Mouse (Mus musculus) C2C12 (cell line): Measurements from ENCODE around the gene Zswim5. TPM values are rescaled to one million over a fixed set of nuclear protein-coding genes. Genes with fewer than 3 reads are reported as not detected.
A peak's percentile ranks its signal among the peaks of the same experiment; 100 is the strongest.

Experiments
- H3K27me3 ChIP-seq: one replicate; pipeline ENCODE4 v1.6.1; 2011; ENCODE audit not compliant: control insufficient read depth, insufficient read depth, insufficient read length
- H3K36me3 ChIP-seq: one replicate; pipeline ENCODE4 v1.6.1; 2011; ENCODE audit not compliant: control insufficient read depth, insufficient read depth
- H3K4me3 ChIP-seq: one replicate; pipeline ENCODE4 v1.5.1; 2011; ENCODE audit warnings: mild to moderate bottlenecking, control low read depth; ENCODE audit not compliant: poor library complexity, insufficient read depth, severe bottlenecking
- H3K79me2 ChIP-seq: one replicate; pipeline ENCODE4 v1.6.1; 2011; ENCODE audit not compliant: control insufficient read depth, insufficient read depth
- H3K79me3 ChIP-seq: one replicate; pipeline ENCODE4 v1.6.1; 2011; ENCODE audit warnings: low read depth, control low read depth
- H3ac ChIP-seq: one replicate; pipeline ENCODE3; 2011; ENCODE audit warnings: low read depth; ENCODE audit not compliant: control insufficient read depth, insufficient read length
- CEBPB ChIP-seq: IDR thresholded peaks from one replicate; pipeline ENCODE4 v1.6.1; 2011; ENCODE audit warnings: low read depth, mild to moderate bottlenecking, control low read depth, moderate library complexity
- CTCF ChIP-seq: IDR thresholded peaks from one replicate; pipeline ENCODE4 v1.5.1; 2011; ENCODE audit not compliant: control insufficient read depth, insufficient read depth, insufficient read length
- FOSL1 ChIP-seq: IDR thresholded peaks from one replicate; pipeline ENCODE4 v1.8.0; 2011; ENCODE audit warnings: mild to moderate bottlenecking, low read length; ENCODE audit not compliant: poor library complexity, insufficient read depth, severe bottlenecking
- MAX ChIP-seq: IDR thresholded peaks from one replicate; pipeline ENCODE4 v1.6.1; 2011; ENCODE audit warnings: mild to moderate bottlenecking, control low read depth
- MYOD1 ChIP-seq: IDR thresholded peaks from one replicate; pipeline ENCODE4 v1.6.1; 2011; ENCODE audit warnings: low read depth; ENCODE audit not compliant: control insufficient read depth, insufficient read length
- MYOG ChIP-seq: IDR thresholded peaks from one replicate; pipeline ENCODE4 v1.6.1; 2011; ENCODE audit not compliant: control insufficient read depth, insufficient read length; ENCODE audit errors: extremely low read depth
- USF1 ChIP-seq: IDR thresholded peaks from one replicate; pipeline ENCODE4 v1.6.1; 2011; ENCODE audit warnings: low read depth, mild to moderate bottlenecking, control low read depth, moderate library complexity
- polyA plus RNA-seq: library from polyadenylated mRNA; unstranded; fragments of >200 nt; fragmentation: generic; extraction: Trizol; gene quantifications from one replicate; pipeline ENCODE4 v1.2.1, GENCODE M21; 2012; ENCODE audit warnings: missing spikeins

The Zswim5 gene
- polyA plus RNA-seq, 1 experiment, result 0.01 TPM

DNA sequence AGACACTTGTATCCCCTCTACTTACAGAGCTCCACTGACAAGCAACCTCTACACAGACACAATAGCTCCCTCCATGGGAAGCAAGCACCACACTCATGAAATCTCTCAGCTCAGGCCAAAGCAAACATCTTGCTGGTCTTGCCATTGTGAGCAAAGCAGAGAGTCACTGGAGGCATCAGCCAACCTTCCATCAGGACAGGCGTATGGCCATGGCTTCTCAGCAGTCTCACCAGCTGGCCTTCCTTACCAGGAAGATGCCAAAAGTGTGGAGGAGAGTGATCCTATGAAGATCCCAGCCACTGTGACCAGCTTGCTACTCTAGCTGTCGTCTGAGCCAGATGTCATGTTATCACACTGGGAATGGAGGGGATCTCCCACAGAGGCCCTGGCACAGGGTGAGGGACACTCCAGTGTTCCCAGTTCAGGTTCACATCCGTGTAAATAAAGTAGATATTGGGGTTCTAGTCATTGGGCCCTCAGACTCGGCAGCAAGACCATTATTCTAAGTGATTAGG is 137.8 kb downstream of the Zswim5 start:
- TF ChIP-seq FOSL1, result no peak
- TF ChIP-seq MYOD1, result no peak
- no peak for TF ChIP-seq CEBPB
- no peak for TF ChIP-seq MAX
- TF ChIP-seq USF1, result no peak
- no peak for TF ChIP-seq CTCF
- TF ChIP-seq MYOG, result no peak
- H3ac ChIP-seq, result no peak overlapping the region
- peaks cover 7% of the 10 kb centered on the region for H3K79me2 ChIP-seq
- peaks cover 4% of the 10 kb centered on the region for H3K79me3 ChIP-seq
- no peak overlapping the region for H3K4me3 ChIP-seq
- H3K27me3 ChIP-seq, result no peaks in the 10 kb centered on the region
- no peaks in the 10 kb centered on the region for H3K36me3 ChIP-seq

DNA sequence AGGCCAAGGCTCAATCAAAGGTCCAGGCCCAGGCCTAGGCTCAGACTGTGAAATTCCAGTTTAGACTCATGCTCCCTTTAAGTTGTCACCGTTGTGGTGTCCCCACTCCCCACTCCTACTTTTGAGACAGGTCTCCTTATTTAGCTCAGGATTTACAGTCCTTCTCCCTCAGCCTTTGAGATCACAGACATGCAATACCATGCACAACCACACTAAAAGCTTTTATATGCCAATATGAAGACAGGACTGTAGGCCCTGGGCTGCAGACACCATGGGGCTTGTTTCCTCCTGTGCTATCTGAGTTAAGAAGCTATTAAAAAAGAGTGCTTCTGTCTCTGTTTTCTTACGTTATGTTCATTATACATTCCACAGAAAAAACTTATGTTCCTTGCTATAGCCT is 140.6 kb downstream of the Zswim5 start:
- no peak overlapping the region for H3ac ChIP-seq
- H3K79me3 ChIP-seq, result peaks cover 15% of the 10 kb centered on the region
- TF ChIP-seq MYOG (no peak), USF1 (no peak), CEBPB (no peak), MYOD1 (no peak), MAX (no peak), FOSL1 (no peak), CTCF (no peak)
- H3K4me3 ChIP-seq, result no peak overlapping the region
- peaks cover 35% of the 10 kb centered on the region for H3K79me2 ChIP-seq
- no peaks in the 10 kb centered on the region for H3K27me3 ChIP-seq
- peaks cover 9% of the 10 kb centered on the region for H3K36me3 ChIP-seq

DNA sequence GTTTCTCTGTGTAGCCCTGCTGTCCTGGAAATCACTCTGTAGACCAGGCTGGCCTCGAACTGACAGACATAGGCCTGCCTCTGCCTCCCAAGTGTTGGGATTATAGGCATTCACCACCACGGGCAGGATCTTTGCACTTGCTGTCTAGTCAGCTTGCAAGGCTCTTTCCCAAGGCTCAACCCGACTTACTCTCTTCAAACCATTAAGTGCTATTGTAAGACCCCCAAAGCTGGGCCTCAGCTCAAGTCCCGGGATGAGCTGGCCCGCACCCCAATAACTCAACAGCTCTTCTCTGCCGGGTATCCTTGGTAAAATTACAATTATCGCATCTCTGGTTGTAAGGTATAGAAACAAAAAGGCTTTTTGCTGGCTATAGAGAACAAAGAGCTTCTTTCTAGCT is 141.2 kb downstream of the Zswim5 start:
- peaks cover 15% of the 10 kb centered on the region for H3K79me3 ChIP-seq
- peaks cover 38% of the 10 kb centered on the region for H3K79me2 ChIP-seq
- no peak overlapping the region for H3ac ChIP-seq
- H3K27me3 ChIP-seq, result no peaks in the 10 kb centered on the region
- H3K4me3 ChIP-seq, result no peak overlapping the region
- TF ChIP-seq FOSL1 (no peak), CTCF (no peak), CEBPB (no peak), MAX (no peak), USF1 (no peak), MYOD1 (no peak), MYOG (no peak)
- H3K36me3 ChIP-seq, result peaks cover 12% of the 10 kb centered on the region

DNA sequence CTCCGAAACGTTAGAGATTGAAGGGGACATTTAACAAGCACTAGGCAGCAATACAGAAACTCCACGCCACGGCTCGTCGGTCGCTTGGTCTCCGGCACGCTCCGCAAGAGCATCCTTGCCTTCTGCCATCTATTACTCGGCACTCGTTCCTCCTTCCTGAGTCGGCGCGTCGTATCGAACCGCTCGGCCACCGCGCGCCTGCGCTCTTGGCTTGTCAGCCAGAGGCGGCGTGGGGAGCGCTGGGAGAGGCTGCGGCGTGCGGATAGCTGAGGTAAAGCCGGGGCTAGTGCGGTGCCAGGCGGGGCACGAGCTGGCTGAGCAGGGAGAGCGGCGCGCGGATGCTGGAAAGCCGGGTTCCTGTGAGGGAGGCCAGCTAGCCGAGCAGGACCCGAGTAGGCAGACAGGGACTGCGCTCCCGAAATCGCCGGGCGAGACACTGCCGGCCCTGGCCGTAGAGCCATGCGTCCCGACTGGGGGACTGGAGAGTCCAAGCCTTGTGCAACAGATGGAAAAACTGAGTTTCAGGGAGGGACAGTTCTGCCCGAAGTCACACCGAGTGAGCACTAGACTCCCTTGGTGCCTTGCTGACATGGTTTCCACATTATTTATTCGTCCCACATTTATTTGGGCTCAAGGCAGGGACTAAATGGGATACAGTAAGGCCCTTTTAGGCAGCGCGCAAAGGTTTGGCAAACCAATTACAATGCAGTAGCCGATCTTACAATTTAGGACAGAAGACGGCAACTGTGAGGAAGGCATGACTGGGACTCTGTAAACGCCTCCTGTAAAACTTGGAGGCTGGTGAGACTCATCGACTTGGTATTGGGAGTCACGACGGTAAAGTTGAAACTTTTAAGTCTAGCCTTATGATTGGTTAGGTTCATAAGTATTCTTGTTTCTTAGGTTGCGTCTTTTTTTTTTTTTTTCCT is 142.3 kb downstream of the Zswim5 start, which contains the start of gene Eif2b3:
Gene Eif2b3 (plus strand): TSS at position 197 of the 929 bp plus-strand sequence.
- Histone ChIP-seq H3K79me2 (peaks cover 38% of the 10 kb centered on the region), H3K36me3 (peaks cover 21% of the 10 kb centered on the region), H3ac (peak within 1 kb of the TSS; percentile 79), H3K4me3 (peak within 1 kb of the TSS; percentile 65), H3K27me3 (no peaks in the 10 kb centered on the region), H3K79me3 (peaks cover 15% of the 10 kb centered on the region)
- TF ChIP-seq CTCF (no peak), CEBPB (peak; percentile 14), MAX (peak; percentile 82)

DNA sequence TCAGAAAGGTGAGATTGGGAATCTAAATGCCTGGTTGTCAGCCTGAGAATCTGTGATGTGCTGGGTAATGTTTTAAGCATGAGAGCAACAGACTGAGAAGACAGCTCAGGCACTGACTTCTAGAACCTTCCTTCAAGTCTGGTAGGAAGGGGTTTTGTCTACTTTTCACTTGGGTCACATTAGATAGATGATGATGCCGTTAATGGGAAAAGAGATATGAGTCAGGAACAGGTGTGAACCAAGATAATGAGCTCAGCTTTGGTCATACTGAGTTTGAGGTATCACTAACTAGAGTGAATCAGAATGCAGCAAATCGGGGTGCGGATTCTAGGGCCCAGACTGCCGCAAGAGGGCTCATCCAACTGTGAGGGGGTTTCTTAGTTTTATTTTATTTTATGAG is 146.3 kb downstream of the Zswim5 start:
- peaks cover 55% of the 10 kb centered on the region for H3K79me2 ChIP-seq
- peaks cover 15% of the 10 kb centered on the region for H3K79me3 ChIP-seq
- H3K4me3 ChIP-seq, result no peak overlapping the region
- TF ChIP-seq MYOG (no peak), CTCF (no peak), CEBPB (no peak), FOSL1 (no peak), USF1 (no peak), MYOD1 (no peak), MAX (no peak)
- peaks cover 40% of the 10 kb centered on the region for H3K36me3 ChIP-seq
- H3K27me3 ChIP-seq, result no peaks in the 10 kb centered on the region
- H3ac ChIP-seq, result no peak overlapping the region
